Mouse (Mus musculus) retina, postnatal 7 days (tissue): Measurements from ENCODE around the gene Pam.

Source experiments
- DNase-seq: peaks from one replicate; pipeline ENCODE4 v3.0.0-alpha.2; 2012; ENCODE audit warnings: low read depth, low spot score

Gene Pam

DNA sequence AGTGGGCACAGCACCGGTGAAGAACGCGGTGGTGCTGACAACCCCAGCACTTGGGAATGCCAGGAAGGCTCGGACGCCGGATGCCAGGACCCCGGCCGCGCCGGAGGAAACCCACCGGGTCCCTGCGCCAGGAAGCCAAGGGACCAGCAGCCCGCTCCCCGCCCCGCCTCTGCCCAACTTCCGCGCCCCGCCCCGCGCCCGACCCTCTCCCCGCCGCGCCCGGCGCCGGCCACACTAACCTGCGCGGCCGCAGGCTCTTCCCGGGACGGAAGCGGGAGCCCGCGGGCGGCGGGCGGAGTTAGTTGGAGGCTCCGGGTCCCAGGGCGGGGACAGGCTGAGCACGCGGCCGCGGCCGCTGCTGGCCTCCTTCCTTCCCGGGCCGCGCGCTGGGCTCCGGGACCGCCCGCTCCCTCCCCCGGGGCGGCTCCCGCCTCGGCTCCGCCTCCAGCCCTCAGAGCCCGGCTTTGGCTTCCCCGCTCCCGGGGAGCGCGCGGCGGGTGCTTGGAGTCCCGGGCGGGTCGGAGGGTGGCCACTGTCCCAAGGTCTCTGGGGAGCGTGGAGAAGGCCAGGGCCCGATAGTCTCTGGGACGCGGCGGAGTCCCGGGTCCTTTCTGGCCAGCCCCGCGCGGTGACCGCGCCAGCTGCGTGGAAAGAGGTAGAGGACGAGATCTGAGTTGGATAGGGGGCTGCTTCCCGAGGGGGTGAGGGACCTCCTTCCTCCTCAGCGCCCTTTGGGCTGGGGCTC, at the start of gene Pam:
Gene Pam (minus strand): TSS at position 401 of the 745 bp plus-strand sequence.
- peak; percentile 69 for DNase-seq

DNA sequence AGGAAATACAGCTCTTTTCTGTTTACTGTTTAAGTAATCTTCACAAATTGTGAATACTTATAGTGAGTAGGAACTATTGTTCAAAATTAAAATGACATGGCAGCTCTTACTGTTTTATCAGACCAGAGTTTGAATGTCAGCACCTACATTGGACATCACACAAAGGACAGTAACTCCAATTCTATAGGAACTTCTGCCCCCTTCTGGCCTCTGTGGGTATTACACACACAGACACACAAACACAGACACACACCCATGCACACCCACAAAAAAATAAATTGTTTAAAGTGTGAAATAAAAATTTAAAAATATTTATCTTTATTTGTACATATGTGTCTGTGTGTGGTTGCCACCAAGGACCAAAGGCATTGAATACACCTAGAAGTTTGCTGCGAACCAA, 49.4 kb upstream of the Pam start:
- no peak for DNase-seq

DNA sequence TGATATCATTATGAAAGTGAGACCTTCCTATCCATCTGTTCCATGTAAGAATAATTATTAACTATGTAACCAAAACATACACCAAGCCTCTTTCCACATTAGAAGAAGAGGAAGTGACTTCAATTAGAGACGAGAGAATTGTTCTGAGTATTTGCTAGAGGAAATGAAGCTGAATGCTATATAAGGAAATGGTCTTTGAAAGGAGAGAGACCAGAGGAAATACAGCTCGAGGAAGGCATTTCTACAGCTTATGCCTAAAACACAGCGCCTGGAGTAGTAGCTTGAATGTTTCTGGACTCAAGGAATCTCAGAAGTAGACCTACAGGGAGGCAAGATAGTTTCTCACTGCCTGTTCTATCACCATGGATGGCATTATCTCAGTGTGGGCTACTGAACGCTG, 35.8 kb upstream of the Pam start:
- DNase-seq, result no peak

DNA sequence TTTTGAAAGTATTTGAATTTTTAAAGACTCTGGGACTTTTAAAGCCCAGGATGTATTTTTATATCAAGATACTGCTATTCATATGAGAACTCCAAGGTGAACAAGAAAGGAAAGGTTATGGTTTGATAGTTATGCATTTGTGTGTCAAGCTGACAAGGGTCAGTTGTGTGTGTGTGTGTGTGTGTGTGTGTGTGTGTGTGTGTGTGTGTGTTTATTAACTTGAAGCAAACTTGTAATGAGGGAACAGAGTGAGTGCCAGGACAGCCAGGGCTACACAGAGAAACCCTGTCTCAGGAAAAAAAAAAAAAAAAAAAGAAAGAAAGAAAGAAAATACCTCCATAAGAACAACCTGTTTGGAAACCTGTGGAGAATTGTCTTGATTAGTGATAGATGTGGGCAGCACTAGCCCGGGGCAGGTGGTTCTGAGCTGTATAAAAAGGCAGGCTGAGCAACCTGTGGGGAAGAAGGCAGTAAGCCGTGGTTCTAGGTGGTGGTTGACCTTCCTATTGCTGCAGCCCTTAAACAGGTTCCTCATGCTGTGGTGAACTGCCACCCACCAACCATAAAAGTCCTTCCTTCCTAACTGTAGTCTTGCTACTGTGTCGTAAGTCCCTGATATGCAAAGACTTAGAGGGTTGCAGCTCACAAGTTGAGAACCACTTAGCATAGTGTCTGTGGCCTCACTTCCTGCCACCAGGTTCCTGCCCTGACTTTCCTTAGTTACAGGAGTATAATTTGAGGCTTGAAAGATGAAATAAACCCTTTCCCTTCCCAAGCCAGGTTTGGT, 34.3 kb upstream of the Pam start:
- no peak for DNase-seq

DNA sequence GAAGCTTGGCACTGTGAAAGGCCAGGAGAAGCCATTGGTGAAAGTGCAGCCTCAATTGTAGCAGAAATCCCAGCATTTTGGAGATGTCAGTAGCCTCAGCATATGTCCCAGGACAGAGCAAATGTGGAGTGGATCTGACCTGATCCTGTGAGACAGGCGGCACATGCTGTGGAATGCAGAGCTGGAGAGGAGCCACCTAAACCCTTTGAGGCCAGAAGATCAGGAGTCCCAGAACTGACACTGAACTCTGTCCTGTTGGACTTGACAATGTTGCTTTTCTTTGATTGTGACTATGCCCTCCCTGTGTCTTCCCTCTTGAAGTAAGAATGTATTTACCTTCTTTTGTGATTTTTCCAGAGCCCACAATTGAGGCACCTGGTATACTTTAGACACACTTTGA, 33.7 kb upstream of the Pam start:
- DNase-seq, result no peak

DNA sequence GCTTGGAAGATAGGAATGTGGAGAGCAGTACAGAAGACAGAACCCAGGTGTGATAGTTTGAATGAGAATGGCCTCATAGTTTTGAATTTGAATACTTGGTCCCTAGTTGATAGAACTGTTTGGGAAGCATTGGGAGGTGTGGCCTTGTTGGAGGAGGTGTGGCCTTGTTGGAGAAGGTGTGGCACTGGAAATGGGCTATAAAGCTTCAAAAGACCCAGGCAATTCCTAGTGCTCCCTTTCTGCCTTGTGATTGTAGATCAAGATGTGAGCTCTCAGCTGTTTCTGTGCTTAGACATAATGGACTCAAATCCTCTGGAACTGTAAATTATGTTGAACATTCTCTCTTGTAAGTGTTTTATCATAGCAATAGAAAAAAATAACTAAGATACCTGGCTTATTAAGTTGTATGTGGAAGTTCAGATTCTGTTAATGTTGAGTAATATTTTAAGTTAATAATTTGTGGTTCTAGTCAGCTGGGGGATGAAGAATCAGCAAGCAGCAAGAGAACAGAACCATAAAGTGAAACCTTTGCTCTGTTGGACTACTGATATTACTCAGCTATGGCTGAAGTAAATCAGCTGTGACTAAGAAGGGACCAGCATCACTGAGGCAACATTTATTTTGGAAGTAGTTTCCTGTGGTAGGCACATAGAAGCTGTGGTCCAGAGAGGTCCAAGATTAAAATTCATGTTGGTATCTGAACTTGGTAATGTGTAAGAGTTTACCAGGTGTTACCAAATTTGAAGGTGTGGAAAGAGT, 33.1 kb upstream of the Pam start:
- no peak for DNase-seq

DNA sequence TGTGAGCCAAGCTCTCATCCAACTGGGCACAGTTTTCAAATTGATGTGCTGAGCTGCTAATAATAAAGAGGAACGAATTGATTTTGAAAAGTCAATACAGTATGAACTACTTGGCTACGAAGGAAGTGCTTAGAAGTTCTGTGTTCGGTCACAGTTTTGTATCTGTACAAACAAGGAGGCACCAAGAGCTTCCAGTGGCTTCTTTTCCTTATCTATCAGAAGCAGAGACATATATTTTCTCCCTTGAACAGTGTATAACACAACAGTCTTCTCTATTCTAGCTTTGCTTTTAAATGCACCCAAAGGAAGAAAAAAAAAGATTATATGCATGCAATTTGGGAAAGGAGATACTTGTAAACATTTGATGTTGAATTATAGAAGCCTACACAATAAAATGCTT, 30.8 kb upstream of the Pam start:
- no peak for DNase-seq

DNA sequence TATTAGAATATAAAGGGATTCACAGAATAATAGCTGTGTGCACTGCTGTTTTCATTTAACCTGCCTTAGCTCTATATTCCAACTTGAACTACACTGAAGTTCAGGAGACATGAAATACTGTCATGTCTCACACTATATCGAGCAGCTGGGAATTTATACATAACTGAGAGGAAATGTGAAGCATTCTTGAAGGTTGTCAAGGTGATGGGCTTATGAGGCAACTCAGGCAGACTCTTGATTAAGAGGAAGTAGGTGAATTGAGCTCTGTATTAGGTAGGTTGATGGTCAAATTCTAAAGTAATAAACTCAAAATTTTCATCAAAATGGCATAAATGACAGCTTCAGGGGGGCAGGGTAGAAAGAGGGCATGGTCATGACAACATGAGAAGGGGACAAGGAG, 29.3 kb upstream of the Pam start:
- no peak for DNase-seq

DNA sequence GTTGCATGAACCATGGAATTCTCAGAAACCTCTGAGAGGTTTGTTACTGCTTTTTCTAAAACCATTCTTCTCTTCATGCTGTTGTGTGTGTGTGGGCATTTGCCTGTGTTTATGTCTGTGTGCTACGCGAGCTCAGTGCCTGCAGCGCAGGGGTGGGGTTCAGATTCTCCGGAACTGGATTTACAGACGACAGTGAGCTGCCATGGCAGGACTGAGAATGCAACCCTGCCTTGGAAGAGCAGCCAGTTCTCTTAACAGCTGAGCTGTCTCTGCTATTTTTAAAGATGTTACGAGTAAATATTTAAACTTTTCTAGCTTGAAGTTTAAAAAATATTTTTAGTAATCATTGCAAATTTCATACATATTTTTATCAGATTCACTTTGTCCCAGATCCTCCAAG, 24.1 kb upstream of the Pam start:
- DNase-seq, result no peak

DNA sequence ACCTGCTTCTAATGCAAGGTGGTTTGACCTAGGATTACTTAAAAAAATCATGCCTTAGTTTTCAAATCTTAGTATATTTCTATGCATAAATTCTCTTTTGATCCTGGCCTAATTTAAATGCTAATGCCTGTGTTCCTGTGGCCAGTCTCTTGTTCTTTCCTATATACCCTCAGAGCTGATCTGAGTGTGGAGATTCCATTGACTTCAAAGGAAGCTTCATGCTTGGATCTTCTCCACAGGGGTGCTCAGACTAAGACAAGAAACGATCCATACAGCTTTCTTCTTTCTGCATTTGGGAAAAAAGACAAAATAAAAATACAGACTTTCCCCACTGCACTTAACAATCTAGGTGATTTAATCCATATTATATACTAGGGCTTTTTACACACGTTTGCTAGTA, 12.2 kb upstream of the Pam start:
- no peak for DNase-seq

DNA sequence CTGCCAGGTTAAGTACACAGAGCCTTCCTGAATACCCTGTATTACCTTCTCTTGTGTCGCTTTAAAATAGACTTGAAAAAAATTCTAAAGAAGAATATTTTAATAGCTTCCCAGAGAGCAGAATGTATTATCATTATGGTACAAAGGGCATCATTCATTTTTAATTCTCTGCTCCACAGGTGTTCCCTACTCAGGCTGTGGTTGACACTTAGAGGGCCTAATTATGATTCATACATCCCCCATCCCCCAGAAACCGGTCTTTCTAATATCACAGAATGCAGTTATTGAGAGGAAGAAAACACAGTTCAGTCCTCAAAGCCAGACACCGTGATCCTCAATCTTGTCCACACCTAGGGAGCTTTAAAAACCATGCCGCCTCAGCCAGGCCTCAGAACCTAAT, 4.0 kb upstream of the Pam start:
- no peak for DNase-seq

DNA sequence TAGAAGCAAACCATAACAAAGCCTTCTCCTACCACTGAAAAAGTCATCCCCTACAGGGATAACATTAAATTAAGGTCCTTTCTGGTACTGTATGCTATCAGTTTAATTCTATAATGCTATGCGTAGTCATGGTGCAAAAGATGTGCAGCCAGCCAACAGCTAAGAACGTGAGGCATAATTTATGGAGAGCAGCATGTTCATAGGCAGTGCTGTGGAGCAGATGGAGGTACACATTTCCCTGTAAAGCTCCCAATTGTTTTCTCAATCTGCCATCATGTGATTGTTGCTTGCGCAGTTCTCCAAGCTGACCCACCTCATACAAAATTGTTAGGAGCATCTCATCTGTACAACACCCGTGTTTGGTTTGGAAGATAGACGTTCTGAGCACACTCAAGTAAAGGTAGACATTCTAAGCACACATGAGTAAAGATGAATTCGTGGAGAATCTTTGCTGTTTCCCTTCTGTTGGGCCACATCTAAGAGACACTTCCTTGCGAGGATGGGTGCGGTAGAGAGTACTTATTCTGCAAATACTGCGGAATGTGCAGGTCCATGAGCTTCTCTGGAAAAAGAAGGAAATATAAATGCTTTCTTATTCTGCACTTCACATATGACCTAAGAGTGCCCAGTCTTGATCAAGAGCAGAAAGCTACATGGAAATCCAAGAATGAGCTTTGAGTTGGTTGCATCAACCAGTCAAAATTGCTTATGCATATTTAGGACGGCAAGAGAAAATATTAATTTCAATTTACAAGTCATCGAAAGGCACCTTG, 2.7 kb upstream of the Pam start:
- no peak for DNase-seq

DNA sequence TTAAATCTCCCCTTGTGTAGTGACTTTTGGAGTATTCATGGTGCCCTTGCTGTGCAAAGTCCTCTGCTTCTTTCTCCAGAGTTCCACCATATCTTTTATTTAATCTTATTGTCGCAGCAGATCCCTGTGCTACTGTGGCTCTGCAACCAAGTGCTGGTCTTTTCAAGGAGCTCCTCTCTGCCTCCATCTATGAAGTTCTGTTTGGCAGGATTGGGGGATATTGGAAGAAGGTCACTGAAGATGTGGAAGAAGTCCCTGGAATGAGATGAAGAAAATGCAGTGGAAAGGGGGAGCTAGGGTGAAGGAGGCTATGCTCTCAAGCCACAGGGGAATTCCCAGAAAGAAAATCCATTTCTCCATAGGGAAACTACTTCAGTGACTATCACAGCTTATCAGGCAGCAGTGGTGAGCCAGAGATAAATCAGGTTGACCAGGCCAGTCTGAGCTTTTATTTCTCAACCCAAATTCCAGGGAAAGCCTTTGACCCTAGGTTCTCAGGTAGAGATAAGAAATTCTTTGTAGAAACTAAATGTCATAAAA, 1.0 kb upstream of the Pam start:
- DNase-seq, result no peak

DNA sequence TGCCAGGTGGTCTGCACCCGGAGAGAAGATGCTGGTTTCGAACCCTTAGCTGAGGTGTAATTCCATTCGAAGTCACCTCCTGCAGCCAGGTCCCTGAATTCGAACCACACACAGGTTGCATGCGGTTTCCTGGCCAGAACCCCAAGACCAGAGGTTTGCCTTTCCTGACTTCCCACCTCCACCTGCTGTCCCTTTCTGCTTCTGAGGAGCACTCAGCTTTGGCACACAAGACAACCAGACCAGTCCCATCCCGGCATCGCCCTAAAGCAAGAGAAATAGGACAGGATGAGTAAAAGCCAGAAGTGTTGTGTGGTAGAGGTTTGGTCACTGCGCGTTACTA, 515 bp upstream of the Pam start:
- DNase-seq, result no peak

DNA sequence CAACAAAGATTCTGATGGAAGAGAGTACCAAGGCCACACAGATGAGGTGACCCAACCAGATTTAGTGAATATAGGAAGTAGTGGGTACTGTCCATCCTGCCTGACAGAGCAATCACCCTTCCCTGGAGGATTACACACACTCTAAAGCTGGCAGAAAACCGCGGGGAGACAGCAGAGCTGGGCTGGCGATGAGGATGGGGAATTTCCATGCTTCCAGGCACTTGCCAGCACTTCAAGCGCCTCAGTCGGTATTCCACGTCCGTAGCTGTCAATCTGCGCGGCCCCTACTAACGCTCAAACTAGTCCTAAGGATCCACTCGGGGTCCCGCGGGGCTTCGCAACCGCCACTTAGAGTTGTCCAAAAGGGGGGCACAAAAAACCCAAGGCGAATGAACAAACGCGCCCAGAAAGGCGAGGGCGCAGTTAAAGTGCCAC, 618 bp downstream of the Pam start:
- DNase-seq, result no peak

DNA sequence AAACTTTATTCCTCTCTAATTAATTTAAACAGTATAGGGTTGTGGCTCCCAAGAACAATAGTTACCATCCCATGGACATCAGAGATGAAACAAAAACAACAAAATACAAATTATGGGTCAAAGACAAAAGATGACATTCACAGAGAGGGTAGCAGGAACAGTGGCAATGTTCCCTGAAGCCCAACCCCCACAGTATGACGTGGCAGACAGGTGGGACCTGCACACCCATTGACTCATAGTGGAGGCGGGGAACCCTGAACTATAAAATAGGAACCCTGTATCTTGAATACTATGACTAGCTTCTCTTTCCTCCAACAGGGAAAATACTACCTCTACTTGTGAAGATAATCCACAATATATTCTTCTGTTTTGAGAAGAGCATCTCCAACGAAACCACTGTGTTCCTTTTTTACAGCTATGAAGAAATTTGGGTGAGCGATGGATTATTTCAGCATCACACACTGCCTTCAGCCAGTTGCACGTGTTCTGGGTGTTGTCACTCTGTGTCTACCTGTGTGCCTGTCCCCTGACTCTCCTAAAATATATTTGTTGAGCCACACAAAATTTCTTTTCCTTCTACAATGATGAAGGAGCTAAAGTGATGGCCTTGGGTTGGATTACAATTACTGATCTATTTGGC, 6.0 kb downstream of the Pam start:
- DNase-seq, result no peak

DNA sequence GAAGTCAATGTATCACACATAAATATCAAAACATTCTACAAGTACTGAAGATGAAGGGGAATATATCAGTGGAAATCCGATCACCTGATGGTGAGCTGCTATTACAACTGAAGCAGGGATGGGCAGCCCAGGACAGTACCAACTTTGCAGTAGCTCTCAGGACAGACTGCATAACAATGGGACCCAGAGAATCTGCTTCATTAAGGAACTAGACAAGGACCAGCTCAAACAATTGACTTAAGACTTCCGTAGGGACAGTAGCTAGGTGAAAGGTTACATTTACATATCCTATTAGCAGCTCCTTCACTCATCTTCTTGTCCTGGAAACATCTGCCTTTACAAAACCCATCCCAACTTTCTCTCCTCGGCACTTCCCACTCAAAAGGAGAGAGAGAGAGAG, 9.0 kb downstream of the Pam start:
- DNase-seq, result no peak

DNA sequence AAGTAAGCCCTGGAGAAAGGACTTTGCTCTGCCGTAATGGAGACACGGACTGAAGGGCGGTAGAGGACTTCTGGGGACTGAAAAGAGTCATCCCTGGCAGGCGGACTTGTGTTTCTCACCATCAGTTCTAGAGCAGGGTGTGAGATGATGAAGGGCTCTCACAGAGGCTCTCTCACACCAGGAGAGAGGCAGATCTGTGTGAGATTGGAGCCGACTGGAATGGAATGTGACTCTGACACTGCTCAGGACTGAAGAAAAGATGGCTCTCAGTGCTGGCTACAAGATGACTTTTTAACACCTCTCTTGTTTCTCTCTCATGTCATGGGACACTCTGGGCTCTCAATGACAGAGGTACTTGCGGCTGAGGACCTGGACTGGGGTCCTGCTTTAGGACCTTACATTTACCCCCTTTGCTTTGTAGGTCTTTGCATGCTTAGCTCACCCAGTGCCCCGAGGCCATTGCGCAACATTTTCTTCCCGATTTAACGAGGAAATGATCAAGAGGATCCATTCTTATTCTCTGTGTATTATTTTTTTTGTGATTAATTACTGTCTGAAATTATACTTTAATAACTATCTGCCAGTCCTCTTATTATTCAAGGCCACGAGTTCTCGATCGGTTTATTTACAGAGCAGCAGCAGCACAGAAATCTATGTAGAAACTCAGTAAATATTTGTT, 10.7 kb downstream of the Pam start:
- no peak for DNase-seq

DNA sequence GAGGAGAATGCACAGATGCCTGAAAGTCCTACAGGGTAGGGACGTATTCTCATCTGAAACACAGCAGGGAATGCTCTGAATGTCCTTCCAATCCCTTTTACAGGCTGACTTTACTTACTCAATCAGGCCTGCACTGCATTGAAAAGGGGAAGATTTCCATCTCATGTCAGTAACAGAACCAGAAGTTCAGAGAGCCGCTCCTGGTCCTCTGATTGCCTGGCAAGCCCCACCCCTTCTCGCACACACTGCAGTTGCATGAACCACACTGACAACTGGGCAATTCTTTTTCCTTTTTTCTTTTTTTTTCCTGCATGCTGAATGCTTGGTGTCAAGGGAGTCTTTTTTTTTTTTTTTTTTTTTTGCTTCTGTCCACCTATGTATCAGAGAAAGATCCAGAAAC, 11.9 kb downstream of the Pam start:
- no peak for DNase-seq

DNA sequence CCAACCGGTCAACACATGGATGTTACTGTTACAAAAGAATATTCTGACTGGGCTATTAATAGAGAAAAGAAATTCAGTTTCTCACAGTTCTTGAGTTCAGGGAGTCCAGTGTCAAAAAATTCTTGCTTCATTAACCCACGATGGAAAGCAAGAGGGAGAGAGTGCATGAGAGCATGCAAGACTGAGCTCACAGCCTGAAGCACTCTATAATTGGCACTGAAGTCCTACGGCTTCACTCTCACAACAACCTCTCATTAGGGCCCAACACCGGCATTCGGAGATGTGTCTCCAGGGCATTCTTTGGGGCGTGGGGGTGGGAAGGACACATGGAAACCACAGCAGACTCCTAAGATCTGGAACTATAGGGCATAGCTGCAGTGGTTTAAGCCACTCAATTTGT, 12.5 kb downstream of the Pam start:
- no peak for DNase-seq

DNA sequence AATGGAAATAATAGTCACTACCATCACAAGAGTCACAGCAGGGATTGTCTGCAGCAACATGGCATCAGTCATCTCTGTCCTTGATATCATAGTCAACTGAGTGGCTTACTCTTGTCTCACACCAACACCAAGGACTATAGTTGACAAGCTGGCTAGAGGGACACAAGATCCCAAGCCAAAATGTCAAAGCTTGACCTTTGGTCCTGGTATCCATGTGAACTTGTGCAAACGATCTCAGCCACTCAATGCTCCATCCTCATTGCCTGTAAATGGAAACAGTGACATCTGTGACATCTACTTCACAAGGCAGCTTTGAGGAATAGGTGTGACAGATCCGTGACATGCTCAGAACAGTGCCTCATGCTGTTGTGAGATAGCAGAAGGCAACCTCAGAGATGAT, 15.0 kb downstream of the Pam start:
- no peak for DNase-seq
